Mouse (Mus musculus): ENCODE results near the gene Fbxw20.

DNA sequence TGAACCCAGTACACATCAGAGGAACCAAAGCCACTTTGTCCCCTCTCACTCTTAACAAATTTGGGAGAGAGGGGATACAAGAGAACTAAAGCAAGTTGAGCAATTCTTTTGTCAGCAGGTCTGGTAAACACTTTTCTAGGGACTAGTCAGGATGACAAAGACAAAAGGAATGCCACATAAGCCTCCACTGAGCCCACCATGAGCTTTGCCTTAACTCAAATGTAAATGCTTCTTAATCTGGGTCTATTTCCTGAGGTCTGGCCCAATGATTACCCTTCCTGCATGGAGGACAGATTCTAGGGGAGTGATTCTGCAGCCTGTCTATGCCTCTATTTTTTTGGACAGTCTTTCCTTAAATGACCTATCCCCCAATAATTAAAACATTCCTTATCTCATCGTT lies 58.3 kb downstream of the Fbxw20 start:
- no peak for TF ChIP-seq CTCF (IDR thresholded peaks at IDR 0.05; ENCODE audit: low read depth, low read length)
- TF ChIP-seq TAL1 (conservative IDR thresholded peaks at IDR 0.05; ENCODE audit: low read depth, low read length), result no peak
- no peak for TF ChIP-seq POLR2AphosphoS5 (IDR thresholded peaks at IDR 0.05; ENCODE audit: insufficient replicate concordance, low read depth, low read length)
- TF ChIP-seq GATA1 (IDR thresholded peaks at IDR 0.05; ENCODE audit: borderline replicate concordance, low read length), result no peak
